Mouse (Mus musculus) MEL (cell line): ENCODE results near the gene Tmeff1.

Experiments
- CTCF ChIP-seq, 3 experiments: IDR thresholded peaks in 2 of 3; conservative IDR thresholded peaks in 1 of 3; 2 replicates each; pipeline ENCODE4 v1.5.1; 2011 to 2012; ENCODE audit warnings: low read length in 3 of 3, low read depth in 2 of 3, mild to moderate bottlenecking in 2 of 3, improper control_type of control experiment in 1 of 3, inconsistent platforms in 1 of 3, mixed read lengths in 1 of 3, moderate library complexity in 1 of 3; ENCODE audit not compliant: control insufficient read depth in 1 of 3, insufficient read depth in 1 of 3, poor library complexity in 1 of 3, severe bottlenecking in 1 of 3
- E2F4 ChIP-seq: IDR thresholded peaks from 2 replicates; pipeline ENCODE4 v1.6.1; 2011; ENCODE audit warnings: low read depth, low read length, improper control_type of control experiment, borderline replicate concordance
- HCFC1 ChIP-seq: IDR thresholded peaks from 2 replicates; pipeline ENCODE4 v1.6.1; 2012; ENCODE audit warnings: low read depth, mild to moderate bottlenecking, inconsistent platforms, low read length, improper control_type of control experiment, moderate library complexity
- MYB ChIP-seq: IDR thresholded peaks from 2 replicates; pipeline ENCODE4 v1.6.1; 2011; ENCODE audit warnings: mild to moderate bottlenecking, low read depth, low read length, improper control_type of control experiment
- NELFE ChIP-seq: IDR thresholded peaks from 2 replicates; pipeline ENCODE4 v1.6.1; 2011; ENCODE audit warnings: low read depth, low read length, improper control_type of control experiment
- NRF1 ChIP-seq: IDR thresholded peaks from 2 replicates; pipeline ENCODE4 v1.6.1; 2014; ENCODE audit warnings: low read depth, mild to moderate bottlenecking, inconsistent platforms, low read length, improper control_type of control experiment, moderate library complexity; ENCODE audit not compliant: poor library complexity, insufficient read depth, severe bottlenecking
- POLR2A ChIP-seq, 2 experiments: IDR thresholded peaks; 2 replicates each; pipeline ENCODE4 v1.6.1; 2011 to 2012; ENCODE audit warnings: low read length in 2 of 2, mild to moderate bottlenecking in 2 of 2, control low read depth in 1 of 2, improper control_type of control experiment in 1 of 2, low read depth in 1 of 2, moderate library complexity in 1 of 2; ENCODE audit not compliant: control insufficient read depth in 1 of 2, insufficient read depth in 1 of 2, poor library complexity in 1 of 2
- POLR2AphosphoS2 ChIP-seq: IDR thresholded peaks from 2 replicates; pipeline ENCODE4 v1.6.1; 2011; ENCODE audit warnings: low read length, improper control_type of control experiment
- RAD21 ChIP-seq: IDR thresholded peaks from 2 replicates; pipeline ENCODE4 v1.6.1; 2011; ENCODE audit warnings: mild to moderate bottlenecking, low read depth, low read length, improper control_type of control experiment
- ZMIZ1 ChIP-seq: IDR thresholded peaks from 2 replicates; pipeline ENCODE4 v1.6.1; 2012; ENCODE audit warnings: low read depth, mild to moderate bottlenecking, inconsistent platforms, low read length, improper control_type of control experiment, moderate library complexity
- ZNF384 ChIP-seq: IDR thresholded peaks from 2 replicates; pipeline ENCODE4 v1.6.1; 2012; ENCODE audit warnings: low read depth, mild to moderate bottlenecking, inconsistent platforms, low read length, improper control_type of control experiment

DNA sequence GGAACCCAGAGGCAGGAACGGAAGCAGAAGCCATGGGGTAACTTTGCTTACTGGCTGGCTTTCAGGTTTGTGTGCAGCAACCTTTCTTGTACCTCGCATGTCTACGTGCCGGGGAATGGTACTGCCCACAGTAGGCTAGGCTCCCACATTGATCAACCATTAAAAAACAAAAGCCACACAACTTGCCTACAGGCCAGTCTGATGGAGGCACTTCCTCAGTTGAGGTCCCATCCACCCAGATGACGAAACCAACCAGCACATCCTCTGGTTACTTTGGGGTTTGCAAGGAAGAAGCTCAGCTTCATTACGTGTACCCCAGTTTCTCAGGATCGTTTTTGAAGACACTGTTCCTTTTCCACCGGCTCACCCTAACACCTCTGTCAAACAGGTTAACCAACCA is 71.6 kb downstream of the Tmeff1 start:
- TF ChIP-seq ZNF384 (no peak), POLR2A (IDR thresholded peaks at IDR 0.05; ENCODE audit: control insufficient read depth in 1 of 2, insufficient read depth in 1 of 2, low read depth in 1 of 2, low read length in 2 of 2, poor library complexity in 1 of 2) (no peak), POLR2AphosphoS2 (no peak), CTCF (IDR thresholded peaks at IDR 0.05 in 2 of 3, conservative IDR thresholded peaks at IDR 0.05 in 1 of 3; ENCODE audit: control insufficient read depth in 1 of 3, insufficient read depth in 1 of 3, low read depth in 2 of 3, low read length in 3 of 3, poor library complexity in 1 of 3, severe bottlenecking in 1 of 3) (no peak), RAD21 (no peak), NELFE (no peak), ZMIZ1 (no peak), HCFC1 (no peak), NRF1 (no peak), MYB (no peak), E2F4 (no peak)
